Mouse (Mus musculus): ENCODE measurements around the gene Slc27a2.
"Not testable (repeated sequence)": the region's sequence is repeated elsewhere in the genome, so short reads cannot be mapped to it uniquely, and the experiment has no call there.

Slc27a2 gene

GRCm38 (mm10) chr2:126552357-126553290 lies at the start of gene Slc27a2:
Slc27a2 (plus strand) TSS chr2:126552407.
- DNase-seq (ENCODE audit: low spot score): no peak

- DNase-seq (ENCODE audit: low spot score): no peak
Measured at GRCm38 (mm10) chr2:126505156-126505555, 47.1 kb upstream of the Slc27a2 start.

- no peak for DNase-seq (ENCODE audit: low spot score)
Measured at GRCm38 (mm10) chr2:126507477-126507876, 44.7 kb upstream of the Slc27a2 start.

GRCm38 (mm10) chr2:126508228-126508627 lies 44.0 kb upstream of the Slc27a2 start:
- DNase-seq (ENCODE audit: low spot score): no peak

- no peak for DNase-seq (ENCODE audit: low spot score)
Measured at GRCm38 (mm10) chr2:126515069-126515826, 37.0 kb upstream of the Slc27a2 start.

- no peak for DNase-seq (ENCODE audit: low spot score)
Measured at GRCm38 (mm10) chr2:126519872-126520581, 32.2 kb upstream of the Slc27a2 start.

GRCm38 (mm10) chr2:126520828-126521227 lies 31.4 kb upstream of the Slc27a2 start:
- DNase-seq (ENCODE audit: low spot score): peak; percentile 22

- DNase-seq (ENCODE audit: low spot score): no peak
Measured at GRCm38 (mm10) chr2:126521471-126521870, 30.7 kb upstream of the Slc27a2 start.

GRCm38 (mm10) chr2:126522056-126522455 lies 30.2 kb upstream of the Slc27a2 start:
- DNase-seq (ENCODE audit: low spot score): no peak

GRCm38 (mm10) chr2:126523101-126523745 lies 29.0 kb upstream of the Slc27a2 start:
- DNase-seq (ENCODE audit: low spot score): not testable (repeated sequence)

GRCm38 (mm10) chr2:126524271-126524670 lies 27.9 kb upstream of the Slc27a2 start:
- DNase-seq (ENCODE audit: low spot score): no peak

- no peak for DNase-seq (ENCODE audit: low spot score)
Measured at GRCm38 (mm10) chr2:126527461-126527860, 24.7 kb upstream of the Slc27a2 start.

GRCm38 (mm10) chr2:126530581-126530980 lies 21.6 kb upstream of the Slc27a2 start:
- no peak for DNase-seq (ENCODE audit: low spot score)

- no peak for DNase-seq (ENCODE audit: low spot score)
Measured at GRCm38 (mm10) chr2:126537654-126538053, 14.6 kb upstream of the Slc27a2 start.

- DNase-seq (ENCODE audit: low spot score): no peak
Measured at GRCm38 (mm10) chr2:126540390-126540925, 11.7 kb upstream of the Slc27a2 start.

GRCm38 (mm10) chr2:126542211-126542610 lies 10.0 kb upstream of the Slc27a2 start:
- DNase-seq (ENCODE audit: low spot score): no peak

- DNase-seq (ENCODE audit: low spot score): no peak
Measured at GRCm38 (mm10) chr2:126545297-126545696, 6.9 kb upstream of the Slc27a2 start.

GRCm38 (mm10) chr2:126546392-126546791 lies 5.8 kb upstream of the Slc27a2 start:
- DNase-seq (ENCODE audit: low spot score): no peak

GRCm38 (mm10) chr2:126549681-126550080 lies 2.5 kb upstream of the Slc27a2 start:
- DNase-seq (ENCODE audit: low spot score): no peak

GRCm38 (mm10) chr2:126551244-126551890 lies 840 bp upstream of the Slc27a2 start:
- DNase-seq (ENCODE audit: low spot score): no peak

GRCm38 (mm10) chr2:126551896-126552295 lies 311 bp upstream of the Slc27a2 start:
- DNase-seq (ENCODE audit: low spot score): no peak
